In the genomic region with DNA sequence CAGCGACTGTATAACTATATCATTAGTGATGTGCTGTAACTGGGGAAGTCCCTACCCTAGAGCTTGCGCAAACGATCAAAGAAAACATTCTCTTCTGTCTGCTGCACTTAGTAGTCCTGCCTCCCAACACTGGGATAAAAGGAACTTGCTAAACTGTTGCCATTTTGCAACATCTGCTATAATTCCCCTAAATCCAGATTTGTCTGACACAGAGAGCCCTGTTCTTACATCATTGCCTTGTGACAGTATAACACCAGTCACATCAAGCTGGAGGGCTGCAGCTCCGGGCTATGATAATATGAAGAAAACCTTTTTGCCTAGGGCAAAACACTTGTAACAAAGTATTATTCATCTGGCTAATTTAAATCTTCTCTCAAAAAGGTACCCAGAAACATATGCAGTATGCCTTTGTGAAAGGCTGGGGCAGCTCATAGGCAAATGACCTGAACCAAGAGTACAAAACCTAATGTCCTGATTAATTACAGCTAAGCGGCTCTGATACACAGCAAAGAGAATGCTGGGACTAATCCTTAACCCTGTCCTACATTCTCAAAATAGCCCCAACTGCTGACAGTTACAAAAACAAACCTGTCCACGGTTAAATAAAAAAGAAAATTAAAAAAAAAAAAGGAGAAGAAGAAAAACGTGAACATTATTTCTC, we compare ENCODE assay signal across 14 mouse cellular contexts.
DNase-seq lines count a peak whose midpoint lies in the region; ATAC-seq lines count a peak whose summit lies in the region.
"Had no signal": no experiment of that assay in that cellular context is flagged by ENCODE, and none has a peak within 500 bp of the region (broad histone marks: within the 10 kb centered on the region; RNA-seq: fewer than 3 reads in every experiment).

No protein-coding gene starts in this region.

- 57% methylated on average over 7 of the region's 7 CpGs for WGBS in hindbrain, embryonic 12.5 days
- 69% methylated on average over 7 of the region's 7 CpGs for WGBS in hindbrain, embryonic 10.5 days

- no peak overlapping the region for H3K4me3 ChIP-seq in hindbrain, embryonic 12.5 days
- H3K4me3 ChIP-seq in hindbrain, embryonic 10.5 days = no peak overlapping the region
- H3K4me3 ChIP-seq: erythroblast, embryonic 14.5 days; left cerebral cortex, adult 2 months had no signal

- H3K4me1 ChIP-seq in hindbrain, embryonic 12.5 days = no peaks in the 10 kb centered on the region
- H3K4me1 ChIP-seq in hindbrain, embryonic 10.5 days (replicated peaks) = peaks cover 25% of the 10 kb centered on the region; the same call in 1 of the 2 replicates

- H3K36me3 ChIP-seq in hindbrain, embryonic 12.5 days = no peaks in the 10 kb centered on the region
- H3K36me3 ChIP-seq in hindbrain, embryonic 10.5 days = no peaks in the 10 kb centered on the region

- 0 out of 2 replicates have a peak, but pooled peaks cover 3% of the 10 kb centered on the region for H3K27me3 ChIP-seq in hindbrain, embryonic 12.5 days
- H3K27me3 ChIP-seq in hindbrain, embryonic 10.5 days (ENCODE audit: insufficient read depth, poor library complexity, severe bottlenecking) = peaks cover 6% of the 10 kb centered on the region

- intact Hi-C loops in gastrocnemius, postnatal 14 days (cut with DNase I; ENCODE audit: low total_unique reads) = no loop called here

- DNase-seq in hindbrain, embryonic 10.5 days (ENCODE audit: low spot score) = no peak
- DNase-seq in fat pad, adult 2 months (ENCODE audit: extremely low read depth, low read depth, low spot score) = peak; percentile 40
- peak; percentile 75 for DNase-seq in retina, embryonic 14.5 days (ENCODE audit: low spot score)
- no peak for DNase-seq in gastrocnemius, postnatal 14 days
- no peak for DNase-seq in testis, postnatal 14 days (ENCODE audit: low spot score)
- DNase-seq in liver = no peak
- DNase-seq: adrenal gland, postnatal 25 days; gastrocnemius, postnatal 25 days; kidney, adult 8-10 months; lung, adult 18-20 months had no signal

- peak; percentile 50; the same call in 1 of the 2 replicates for ATAC-seq in hindbrain, embryonic 12.5 days (ENCODE audit: low FRiP score)
- ATAC-seq in megakaryocyte progenitor cell, adult 5-6 weeks (replicated peaks; ENCODE audit: poor library complexity) = peak; percentile 14; the same call in 1 of the 2 replicates

- H3K9me3 ChIP-seq in hindbrain, embryonic 12.5 days (replicated peaks) = no peaks in the 10 kb centered on the region
- H3K9me3 ChIP-seq in hindbrain, embryonic 10.5 days = no peaks in the 10 kb centered on the region

- H3K4me2 ChIP-seq in hindbrain, embryonic 12.5 days (replicated peaks) = no peak overlapping the region

- H3K9ac ChIP-seq in hindbrain, embryonic 12.5 days = no peak overlapping the region

- H3K27ac ChIP-seq in hindbrain, embryonic 12.5 days = no peak overlapping the region
- no peak overlapping the region for H3K27ac ChIP-seq in hindbrain, embryonic 10.5 days
- H3K27ac ChIP-seq: left cerebral cortex, adult 2 months had no signal

Comparison
In these comparisons a context has a peak if more than half of its experiments do, and no peak if none do; other contexts are left out.
1. DNase-seq: peak in fat pad, adult 2 months (single experiment) and retina, embryonic 14.5 days (single experiment); none in hindbrain, embryonic 10.5 days (single experiment), gastrocnemius, postnatal 14 days (single experiment), testis, postnatal 14 days (single experiment) and liver (single experiment).